ENCODE assay signal across 21 mouse cellular contexts in the genomic region with DNA sequence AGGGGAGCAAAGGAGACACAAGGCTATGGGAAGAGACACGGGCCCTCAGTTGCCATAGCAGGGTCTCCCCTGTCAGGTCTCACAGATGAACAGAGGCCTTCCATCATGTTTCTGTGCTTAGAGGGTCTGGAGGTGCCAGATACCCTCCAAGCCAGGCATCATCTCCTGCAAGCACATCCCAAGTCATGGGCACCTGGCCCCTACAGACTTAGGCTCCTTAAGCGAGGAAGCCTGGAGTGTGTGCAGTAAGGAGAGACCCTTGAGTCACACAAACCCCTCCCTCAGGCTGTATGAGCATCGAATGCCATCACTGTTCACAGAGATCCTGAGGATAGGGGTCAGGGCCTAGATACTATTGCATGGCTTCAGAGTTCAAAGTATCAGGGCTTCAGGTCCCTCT. TPM values are rescaled to one million over a fixed set of nuclear protein-coding genes. Genes with fewer than 3 reads are reported as not detected.
"Had no signal": no experiment of that assay in that cellular context is flagged by ENCODE, and none has a peak within 500 bp of the region (broad histone marks: within the 10 kb centered on the region; RNA-seq: fewer than 3 reads in every experiment).

No protein-coding gene starts in this region.

- H3K27me3 ChIP-seq: neural tube, embryonic 13.5 days; neural tube, embryonic 15.5 days; stomach, embryonic 15.5 days had no signal

- H3K9me3 ChIP-seq: neural tube, embryonic 13.5 days; neural tube, embryonic 15.5 days; stomach, embryonic 15.5 days had no signal

- H3K9ac ChIP-seq: neural tube, embryonic 13.5 days; neural tube, embryonic 15.5 days; stomach, embryonic 15.5 days had no signal

- H3K4me2 ChIP-seq: neural tube, embryonic 13.5 days; neural tube, embryonic 15.5 days; stomach, embryonic 15.5 days had no signal

- DNase-seq: retina, postnatal 1 day; right cerebral cortex, adult 18-20 months; right cerebral cortex, postnatal 14 days; right cerebral cortex, postnatal 25 days; right cerebral cortex, postnatal 4 days; spleen, adult 18-20 months; thymus, adult 18-20 months; thymus, adult 2 months; thymus, postnatal 14 days; thymus, postnatal 25 days; thymus, postnatal 36 days; thymus, postnatal 4 days had no signal

- H3K4me3 ChIP-seq: neural tube, embryonic 13.5 days; neural tube, embryonic 15.5 days; stomach, embryonic 15.5 days had no signal

- H3K27ac ChIP-seq: neural tube, embryonic 13.5 days; neural tube, embryonic 15.5 days; stomach, embryonic 15.5 days; stomach, postnatal 0 days had no signal

- H3K36me3 ChIP-seq: neural tube, embryonic 13.5 days; neural tube, embryonic 15.5 days; stomach, embryonic 15.5 days had no signal

RNA-seq across cellular contexts. Expression of gene Fam25c, which starts 15.7 kb away (rescaled TPM):
- polyA plus RNA-seq: neural tube, embryonic 13.5 days; neural tube, embryonic 14.5 days; neural tube, embryonic 15.5 days; small intestine, adult 2 months; spleen, adult 2 months; stomach, embryonic 14.5 days; testis, adult 2 months had no signal
